Mouse (Mus musculus) C2C12 (cell line): ENCODE measurements around the gene Tmed10.

ENCODE experiments used
- CTCF ChIP-seq: IDR thresholded peaks from one replicate; pipeline ENCODE4 v1.5.1; 2011; ENCODE audit not compliant: control insufficient read depth, insufficient read depth, insufficient read length
- FOSL1 ChIP-seq: IDR thresholded peaks from one replicate; pipeline ENCODE4 v1.8.0; 2011; ENCODE audit warnings: mild to moderate bottlenecking, low read length; ENCODE audit not compliant: poor library complexity, insufficient read depth, severe bottlenecking
- MAX ChIP-seq: IDR thresholded peaks from one replicate; pipeline ENCODE4 v1.6.1; 2011; ENCODE audit warnings: mild to moderate bottlenecking, control low read depth
- MYOD1 ChIP-seq: IDR thresholded peaks from one replicate; pipeline ENCODE4 v1.6.1; 2011; ENCODE audit warnings: low read depth; ENCODE audit not compliant: control insufficient read depth, insufficient read length
- MYOG ChIP-seq: IDR thresholded peaks from one replicate; pipeline ENCODE4 v1.6.1; 2011; ENCODE audit not compliant: control insufficient read depth, insufficient read length; ENCODE audit errors: extremely low read depth
- USF1 ChIP-seq: IDR thresholded peaks from one replicate; pipeline ENCODE4 v1.6.1; 2011; ENCODE audit warnings: low read depth, mild to moderate bottlenecking, control low read depth, moderate library complexity

DNA sequence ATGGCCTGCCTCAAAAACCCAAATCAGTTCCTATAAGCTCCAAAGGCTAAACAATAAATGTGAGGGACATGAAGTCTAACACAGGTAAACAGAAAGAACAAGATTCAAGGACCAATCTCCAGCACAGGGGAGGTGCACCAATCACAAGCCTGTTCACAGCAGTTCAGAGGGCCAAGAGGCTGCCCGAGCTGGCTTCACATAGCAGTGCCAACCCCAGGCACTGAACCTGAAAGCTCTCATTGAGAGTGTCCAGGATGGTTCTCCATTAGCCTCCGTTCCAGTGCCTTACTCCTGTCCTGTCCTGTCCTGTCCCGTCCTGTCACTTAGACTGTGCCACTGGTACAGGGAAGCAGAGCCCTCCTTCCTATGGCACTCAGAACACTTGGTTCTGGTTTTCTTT is 27.5 kb downstream of the Tmed10 start:
- TF ChIP-seq CTCF (no peak), USF1 (no peak), MYOD1 (no peak), MYOG (no peak), FOSL1 (no peak), MAX (no peak)
